Mouse (Mus musculus) c-Kit-negative CD71-positive TER-119-positive erythroid progenitor cells, embryonic 14.5 days (primary cell): ENCODE data around the gene Map2k2.
"Not testable (repeated sequence)": the region's sequence is repeated elsewhere in the genome, so short reads cannot be mapped to it uniquely, and the experiment has no call there.

ENCODE experiments used
- DNase-seq: peaks from one replicate; pipeline ENCODE4 v3.0.0-alpha.2; 2013; ENCODE audit warnings: low read depth, low spot score

Map2k2 gene

GRCm38 (mm10) chr10:81142551-81142981 is 36.9 kb downstream of the Map2k2 start:
- no peak for DNase-seq

GRCm38 (mm10) chr10:81143157-81143633 is 37.5 kb downstream of the Map2k2 start:
- DNase-seq, result no peak

DNA sequence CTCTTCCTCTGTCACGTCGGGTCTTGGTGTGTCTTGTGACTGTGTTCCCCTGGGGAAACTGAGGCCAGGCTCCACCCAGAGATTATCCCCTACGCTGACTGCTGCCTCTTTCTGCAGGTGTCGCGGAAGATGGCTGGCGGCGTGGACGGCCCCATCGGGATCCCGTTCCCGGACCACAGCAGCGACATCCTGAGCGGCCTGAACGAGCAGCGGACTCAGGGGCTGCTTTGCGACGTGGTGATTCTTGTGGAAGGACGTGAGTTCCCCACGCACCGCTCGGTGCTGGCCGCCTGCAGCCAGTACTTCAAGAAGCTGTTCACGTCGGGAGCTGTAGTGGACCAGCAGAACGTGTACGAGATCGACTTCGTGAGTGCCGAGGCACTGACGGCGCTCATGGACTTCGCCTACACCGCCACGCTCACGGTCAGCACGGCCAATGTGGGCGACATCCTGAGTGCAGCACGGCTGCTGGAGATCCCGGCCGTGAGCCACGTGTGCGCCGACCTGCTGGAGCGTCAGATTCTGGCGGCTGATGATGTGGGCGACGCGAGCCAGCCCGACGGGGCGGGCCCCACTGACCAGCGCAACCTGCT is 38.2 kb downstream of the Map2k2 start:
- no peak for DNase-seq

GRCm38 (mm10) chr10:81144667-81145066 is 39.0 kb downstream of the Map2k2 start:
- no peak for DNase-seq

- DNase-seq, result no peak
Observed at GRCm38 (mm10) chr10:81145307-81145706, 39.6 kb downstream of the Map2k2 start.

- no peak for DNase-seq
Observed at GRCm38 (mm10) chr10:81145778-81146177, 40.1 kb downstream of the Map2k2 start.

- no peak for DNase-seq
Observed at GRCm38 (mm10) chr10:81146296-81146695, 40.6 kb downstream of the Map2k2 start.

DNA sequence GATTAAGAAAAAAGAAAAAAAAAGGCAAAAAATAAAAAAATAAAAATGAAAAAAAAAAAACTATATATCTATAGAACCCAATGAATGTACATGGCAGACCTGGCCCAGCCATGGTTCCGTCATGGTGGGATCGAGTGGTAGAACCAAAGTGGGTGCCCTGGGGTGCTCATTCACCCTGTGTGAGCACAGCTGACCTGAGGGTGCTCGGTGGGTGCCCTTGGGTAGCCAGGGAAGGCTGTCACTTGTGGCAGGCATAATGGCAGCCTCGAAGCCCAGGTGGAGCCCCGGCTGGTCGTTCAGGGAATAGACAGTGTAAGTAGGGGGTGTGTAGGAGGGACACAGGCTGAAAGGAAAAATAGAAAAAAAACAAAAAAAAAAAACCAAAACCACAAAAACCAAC is 45.5 kb downstream of the Map2k2 start:
- DNase-seq, result no peak

DNA sequence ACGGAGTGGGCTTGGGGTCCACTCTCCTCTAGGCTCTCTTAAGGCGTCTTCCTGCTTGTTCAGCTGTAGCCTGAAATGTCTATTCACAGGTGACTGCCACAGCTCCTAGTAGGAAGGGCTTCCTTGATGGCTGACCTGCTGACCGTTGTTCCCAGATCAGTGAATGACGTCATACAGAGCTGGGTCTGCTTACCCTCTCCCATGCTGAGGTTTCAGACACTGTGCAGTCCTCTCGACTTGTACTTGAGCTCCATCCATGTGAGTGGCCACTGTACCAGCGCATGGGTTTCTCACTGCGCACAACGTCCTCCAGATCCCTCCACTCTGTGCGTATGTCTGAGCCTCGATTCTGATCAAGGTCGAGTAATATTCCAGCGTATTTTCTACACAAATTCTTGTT is 46.9 kb downstream of the Map2k2 start:
- DNase-seq, result no peak

DNA sequence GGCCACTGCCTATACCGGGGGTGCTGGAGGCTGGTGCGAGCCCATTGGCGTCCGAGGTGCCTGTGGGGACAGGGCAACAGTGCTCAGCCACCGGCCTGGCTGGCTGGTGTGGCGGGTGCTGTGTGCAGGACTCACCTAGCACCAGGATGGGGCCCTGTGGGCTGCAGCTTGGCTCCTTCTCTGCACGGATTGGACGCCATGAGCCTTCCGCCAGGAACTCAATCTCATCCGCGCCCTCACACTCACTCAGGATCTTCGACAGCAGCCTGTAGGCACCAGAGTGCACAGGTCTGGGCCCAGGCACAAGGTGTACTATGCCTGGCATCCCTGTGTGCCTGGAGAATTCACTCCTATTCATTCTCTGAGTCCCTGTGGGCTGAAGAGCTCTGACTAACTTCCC is 48.6 kb downstream of the Map2k2 start:
- DNase-seq, result no peak

- DNase-seq, result no peak
Observed at GRCm38 (mm10) chr10:81154736-81155135, 49.0 kb downstream of the Map2k2 start.

DNA sequence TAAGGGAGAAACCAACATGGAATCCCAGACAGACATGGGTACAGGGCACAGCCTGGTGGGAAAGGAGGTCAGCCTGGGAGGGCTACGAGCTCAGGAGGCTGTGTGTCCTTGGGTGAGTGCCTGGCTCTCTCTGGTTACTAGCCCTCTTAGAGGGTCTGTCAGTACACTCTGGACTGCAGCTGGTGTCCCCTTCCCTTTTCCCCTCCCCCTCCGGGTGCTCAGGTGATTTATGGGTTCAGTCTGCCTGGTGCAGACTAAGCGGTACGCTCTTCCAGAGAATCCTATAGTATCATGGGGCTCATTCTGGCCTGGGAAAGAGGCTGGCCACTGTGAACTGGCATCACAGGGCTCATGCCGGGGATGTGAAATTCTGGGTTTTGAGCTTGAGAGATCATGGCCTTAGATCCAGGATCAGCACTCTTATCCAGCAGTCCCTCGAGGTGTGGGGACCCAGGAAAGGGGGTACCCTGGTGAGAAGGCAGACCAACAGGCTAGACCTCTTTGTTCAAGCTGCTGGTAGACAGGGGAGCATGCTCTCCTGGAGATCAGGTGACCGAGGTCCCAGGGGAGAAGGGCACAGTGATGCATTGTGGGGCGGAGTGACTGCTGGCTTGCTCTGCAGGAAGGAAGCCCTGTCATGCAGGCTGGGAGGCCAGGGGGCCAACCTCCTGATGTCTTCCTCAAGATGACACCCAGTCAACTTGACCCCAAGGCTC is 56.0 kb downstream of the Map2k2 start:
- no peak for DNase-seq

DNA sequence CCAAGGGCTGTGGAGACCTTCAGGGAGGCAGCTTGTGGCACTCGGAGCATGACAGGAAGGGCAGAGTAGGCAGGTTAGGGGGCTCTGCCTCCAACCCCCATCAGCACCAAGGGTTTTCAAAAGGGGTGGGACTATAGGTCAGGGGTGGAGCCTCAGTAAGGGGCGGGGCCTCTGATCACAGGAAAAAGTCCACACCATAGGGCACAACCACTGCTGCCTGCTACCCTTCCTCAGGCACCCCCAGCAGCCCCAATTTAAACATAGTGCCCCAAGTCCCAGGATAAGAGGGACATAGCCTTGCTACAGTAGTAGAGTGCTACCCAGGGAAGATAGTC is 56.6 kb downstream of the Map2k2 start:
- DNase-seq, result no peak

DNA sequence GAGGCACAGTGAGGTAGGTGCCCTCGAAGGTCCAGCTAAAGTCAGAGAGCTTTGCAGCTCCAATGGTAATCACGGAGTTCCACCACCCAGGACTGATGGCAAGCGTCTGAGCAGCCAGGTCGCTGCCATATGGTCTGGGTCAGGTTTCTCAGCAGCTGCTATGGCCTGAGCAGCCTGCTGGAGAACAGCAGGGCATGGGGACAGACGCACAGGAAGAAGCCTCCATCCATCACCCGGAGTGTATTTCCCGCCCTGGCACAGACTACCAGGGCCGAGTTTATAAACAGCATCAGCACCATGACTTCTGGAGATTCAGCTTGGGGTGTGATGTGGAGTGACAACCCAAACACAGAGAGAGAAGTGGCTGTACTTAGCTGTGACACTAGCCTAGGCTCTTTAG is 59.4 kb downstream of the Map2k2 start:
- DNase-seq, result no peak

DNA sequence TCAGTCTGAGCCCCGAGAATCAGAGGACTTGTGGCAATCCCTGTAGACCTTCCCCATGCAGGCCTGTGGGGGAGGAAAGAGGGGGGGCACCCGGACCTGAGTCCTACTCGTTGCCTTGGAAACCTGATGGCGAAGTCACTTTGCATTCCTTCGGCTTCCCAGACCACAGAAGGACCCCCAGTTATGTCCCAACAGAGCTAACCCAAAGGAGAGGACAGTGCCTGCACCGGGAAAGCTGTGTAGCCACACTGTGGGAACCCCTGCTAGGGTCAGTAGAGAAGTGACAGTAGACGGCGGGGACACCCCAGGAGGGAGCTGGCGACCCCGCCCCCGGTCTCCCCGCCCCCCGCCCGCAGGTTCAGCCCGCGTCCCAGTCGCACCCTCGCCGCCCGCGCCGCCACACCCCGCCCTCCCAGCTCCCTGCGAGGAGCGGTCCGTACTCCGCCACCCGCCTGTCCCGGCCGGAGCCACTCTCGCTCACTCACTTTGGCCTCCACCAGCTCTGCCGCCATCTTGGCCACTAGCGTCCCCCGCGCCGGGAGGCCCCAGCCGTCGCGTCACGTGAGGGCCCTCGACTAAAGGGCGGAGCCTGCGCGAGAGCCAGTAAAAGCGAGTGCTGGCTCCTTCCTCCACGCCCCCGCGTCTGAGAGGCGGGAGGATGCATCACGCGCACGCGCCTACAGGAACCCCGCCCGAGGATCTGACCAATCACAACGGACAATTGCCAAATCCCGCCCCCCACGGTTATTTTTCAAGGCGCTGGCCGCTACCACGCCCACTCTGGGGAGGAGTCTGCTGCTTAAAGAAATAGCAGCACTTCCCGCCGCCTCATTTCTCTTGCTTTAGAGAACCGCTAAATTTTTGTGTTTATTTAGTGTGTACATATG is 61.7 kb downstream of the Map2k2 start, which contains the start of gene Pias4:
TSS of gene Pias4 (minus strand) at position 724 of the 887 bp plus-strand sequence.
- peak; percentile 99 for DNase-seq

GRCm38 (mm10) chr10:81168087-81168431 is 62.3 kb downstream of the Map2k2 start:
- no peak for DNase-seq

DNA sequence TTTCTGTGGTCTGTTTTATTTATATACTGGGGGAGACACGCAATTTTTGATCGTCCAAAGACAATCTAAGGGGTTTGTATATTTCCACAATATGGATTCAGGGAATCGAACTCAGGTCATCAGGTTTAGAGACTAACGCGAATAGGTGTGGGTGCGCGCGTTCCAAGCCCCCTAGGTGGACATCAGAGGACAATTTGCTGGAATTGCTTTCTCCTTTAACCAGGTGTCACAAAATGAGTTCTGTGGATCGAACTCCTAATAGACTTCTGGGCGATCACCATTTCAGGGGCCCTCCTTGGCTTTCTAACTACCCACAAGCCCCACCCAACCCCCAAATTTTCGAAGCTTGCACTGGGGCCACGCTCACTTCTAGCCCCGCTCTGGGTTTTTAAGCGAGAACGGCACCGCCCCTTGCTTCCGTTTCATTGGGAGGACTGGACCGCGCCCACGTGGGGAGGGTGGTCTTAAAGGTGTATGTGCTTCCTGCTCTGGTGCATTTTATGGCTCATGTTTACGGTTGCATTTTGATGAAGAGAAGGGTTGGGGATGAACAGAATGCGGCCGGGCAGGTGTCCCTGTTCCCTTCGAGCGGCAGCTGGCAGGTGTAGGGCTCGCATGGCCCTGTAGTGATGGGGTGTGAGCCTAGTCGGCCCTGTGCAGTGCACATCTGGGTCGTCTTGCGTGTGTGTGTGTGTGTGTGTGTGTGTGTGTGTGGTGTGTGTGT is 63.0 kb downstream of the Map2k2 start:
- DNase-seq, result peak; percentile 69

- DNase-seq, result not testable (repeated sequence)
Observed at GRCm38 (mm10) chr10:81169411-81169900, 63.7 kb downstream of the Map2k2 start.

DNA sequence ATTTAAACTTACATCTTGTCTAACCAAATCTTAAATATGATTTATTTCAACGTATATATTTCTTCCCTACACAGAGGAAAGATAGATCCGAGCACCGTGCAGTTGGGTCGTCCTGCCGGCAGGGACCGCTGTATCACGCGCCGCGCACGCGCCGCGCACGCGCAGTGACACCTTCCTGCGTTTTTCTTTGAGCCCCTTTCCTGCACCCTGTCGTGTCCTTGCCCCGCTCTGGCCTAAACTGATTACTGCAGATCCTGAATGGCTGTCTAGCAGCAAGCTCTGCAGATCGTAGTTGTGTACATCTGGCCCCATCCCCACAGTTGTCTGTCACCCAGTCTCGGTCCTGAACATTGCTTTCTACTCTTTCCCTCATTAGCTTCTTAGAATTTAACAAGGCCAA is 67.4 kb downstream of the Map2k2 start:
- DNase-seq, result peak; percentile 64

DNA sequence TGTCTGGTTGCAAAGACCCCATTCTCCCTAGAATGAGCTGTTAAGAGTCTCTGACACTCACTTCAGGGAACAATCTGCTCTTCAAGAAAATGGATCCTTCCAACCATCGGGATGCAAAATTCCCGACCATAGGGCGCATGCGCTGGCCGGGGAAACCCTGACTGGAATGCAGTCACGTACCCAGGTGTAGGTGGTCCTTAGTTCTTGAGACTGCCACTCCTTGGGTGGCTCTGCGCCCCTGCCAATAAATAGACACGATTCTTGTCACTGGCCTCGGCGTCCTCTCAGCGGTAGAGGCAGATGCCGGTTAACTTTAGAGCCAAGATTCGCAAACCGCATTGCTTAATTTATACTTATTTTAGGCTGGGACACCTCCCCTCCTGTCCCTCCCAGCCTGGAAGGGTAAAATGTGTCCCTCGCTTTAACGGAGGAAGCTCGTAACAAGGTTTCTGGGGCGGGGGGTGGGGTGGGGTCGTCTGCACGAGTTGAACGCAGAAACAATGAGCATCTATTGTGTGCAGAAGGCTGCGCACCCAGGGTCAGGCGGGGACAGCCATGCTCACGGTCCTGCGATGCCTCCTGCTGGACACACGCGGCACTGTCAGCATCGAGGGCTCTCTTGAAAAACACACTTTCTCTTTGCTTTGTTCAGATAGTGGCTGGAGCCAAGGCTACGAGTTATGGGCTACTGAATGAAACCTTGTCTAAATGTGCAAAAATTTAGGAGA is 69.1 kb downstream of the Map2k2 start:
- DNase-seq, result peak; percentile 69

DNA sequence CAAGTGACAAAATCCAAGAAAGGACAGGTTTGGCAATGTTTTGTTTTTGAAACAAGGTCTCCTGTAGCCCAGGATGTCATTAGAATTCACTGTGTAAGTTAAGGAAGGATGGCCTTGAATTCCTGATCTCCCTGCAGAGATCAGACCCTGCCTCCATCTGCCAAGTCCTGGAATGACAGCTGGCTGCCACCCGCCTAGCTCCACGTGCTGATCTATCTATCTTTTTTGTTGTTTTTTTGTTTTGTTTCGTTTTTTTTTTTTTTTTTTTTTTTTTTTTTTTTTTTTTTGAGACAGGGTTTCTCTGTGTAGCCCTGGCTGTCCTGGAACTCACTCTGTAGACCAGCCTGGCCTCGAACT is 69.6 kb downstream of the Map2k2 start:
- not testable (repeated sequence) for DNase-seq
